Comparison of ENCODE assay signal across 8 mouse cellular contexts in genomic region chr8:123805718-123806373, GRCm38 (mm10). TPM values are rescaled to one million over a fixed set of nuclear protein-coding genes. Genes with fewer than 3 reads are reported as not detected.
DNase-seq lines count a peak whose midpoint lies in the region; ATAC-seq and TF ChIP-seq lines count a peak whose summit lies in the region.

Rab4a (plus strand) TSS chr8:123805985.

- peak within 1 kb of the TSS; percentile 92 for H3K4me2 ChIP-seq in lung, postnatal 0 days (replicated peaks; ENCODE audit: low read depth, low read length)

- peak within 1 kb of the TSS; percentile 86 for H3K9ac ChIP-seq in lung, postnatal 0 days (replicated peaks; ENCODE audit: low read depth)

- H3K9me3 ChIP-seq in hindbrain, embryonic 10.5 days: peaks cover 2% of the 10 kb centered on the region; the same call in 1 of the 2 replicates
- no peaks in the 10 kb centered on the region for H3K9me3 ChIP-seq in lung, postnatal 0 days (ENCODE audit: low read length)

- TF ChIP-seq EP300 in lung, postnatal 0 days (IDR thresholded peaks at IDR 0.05): no peak

- under 1% methylated on average over 48 of the region's 48 CpGs for WGBS in hindbrain, embryonic 10.5 days
- WGBS in lung, postnatal 0 days: under 1% methylated on average over 41 of the region's 48 CpGs

- TF ChIP-seq CTCF in lung, postnatal 0 days (IDR thresholded peaks at IDR 0.05): no peak

- H3K4me1 ChIP-seq in hindbrain, embryonic 10.5 days (replicated peaks): peaks cover 38% of the 10 kb centered on the region
- H3K4me1 ChIP-seq in lung, postnatal 0 days (ENCODE audit: insufficient read depth, low read depth, low read length): peaks cover 5% of the 10 kb centered on the region; the same call in 1 of the 2 replicates

- H3K36me3 ChIP-seq in hindbrain, embryonic 10.5 days: peaks cover 15% of the 10 kb centered on the region
- no peaks in the 10 kb centered on the region for H3K36me3 ChIP-seq in lung, postnatal 0 days (ENCODE audit: insufficient read depth, low read length)

- peak; percentile 94 for ATAC-seq in lung, postnatal 0 days

- DNase-seq in MEL-GATA-1-ER (ENCODE audit: extremely low read depth, low read depth): peak; percentile 83
- peak; percentile 90 for DNase-seq in cerebellum, adult 9-11 months
- peak in 1 of 2 experiments; percentile 85 for DNase-seq in frontal cortex, adult 2 months (ENCODE audit: extremely low spot score in 1 of 2, low spot score in 1 of 2)
- DNase-seq in hindbrain, embryonic 10.5 days (ENCODE audit: low spot score): peak; percentile 90
- DNase-seq in layer of hippocampus, postnatal 10 days (ENCODE audit: low spot score in 2 of 2): peak; percentile 80 to 89
- peak; percentile 95 for DNase-seq in lung, postnatal 0 days (ENCODE audit: low spot score)
- DNase-seq in retina, embryonic 14.5 days (ENCODE audit: low spot score): peak; percentile 86
- peak; percentile 82 for DNase-seq in thymus, postnatal 4 days

- H3K4me3 ChIP-seq in hindbrain, embryonic 10.5 days: peak within 1 kb of the TSS; percentile 76
- H3K4me3 ChIP-seq in lung, postnatal 0 days (ENCODE audit: low read depth, low read length): peak within 1 kb of the TSS; percentile 73

- H3K27ac ChIP-seq in hindbrain, embryonic 10.5 days: peak within 1 kb of the TSS; percentile 95
- H3K27ac ChIP-seq in lung, postnatal 0 days (ENCODE audit: low read length): peak within 1 kb of the TSS; percentile 47; the same call in 1 of the 2 replicates

- no peaks in the 10 kb centered on the region for H3K27me3 ChIP-seq in hindbrain, embryonic 10.5 days (ENCODE audit: insufficient read depth, poor library complexity, severe bottlenecking)
- no peaks in the 10 kb centered on the region for H3K27me3 ChIP-seq in lung, postnatal 0 days (replicated peaks; ENCODE audit: insufficient read depth, low read length)

RNA-seq across cellular contexts. Expression of gene Rab4a, which starts in this region (rescaled TPM):
- polyA plus RNA-seq in frontal cortex, adult 2 months (2012; rRNA removed): 67.3 and 73.3 TPM in 2 replicates
- polyA plus RNA-seq in hindbrain, embryonic 10.5 days (2016; fragmentation: Nextera tagmentation; extraction: Ambion mirVana): 66.4 and 76.6 TPM in 2 replicates
- total RNA-seq in layer of hippocampus, postnatal 10 days (2021): 10 to 100 TPM; 49.2 to 52.3 TPM
- polyA plus RNA-seq in lung, postnatal 0 days (2015; fragmentation: Nextera tagmentation; extraction: Ambion mirVana): 27.9 and 32.1 TPM in 2 replicates
